Mouse (Mus musculus) left cerebral cortex, postnatal 10 days (tissue): Measurements from ENCODE around the gene 4933421I07Rik. TPM values are rescaled to one million over a fixed set of nuclear protein-coding genes. Genes with fewer than 3 reads are reported as not detected.

Experiments
- DNase-seq, 2 experiments: peaks; one replicate each; pipeline ENCODE4 v3.0.0; 2021 to 2022; ENCODE audit warnings: low spot score in 2 of 2, mixed read lengths in 1 of 2; ENCODE audit errors: extremely low spot score in 1 of 2
- intact Hi-C: fragments of 180-260 bp; cut with DNase I; formaldehyde crosslinking; loops from one replicate; pipeline ENCODE4 v1.15.1; 2025
- total RNA-seq, 2 experiments: library from RNA; stranded (reverse); gene quantifications; 2 replicates each; pipeline ENCODE4 v1.2.3; 2021

4933421I07Rik gene
- total RNA-seq = not detected

DNA sequence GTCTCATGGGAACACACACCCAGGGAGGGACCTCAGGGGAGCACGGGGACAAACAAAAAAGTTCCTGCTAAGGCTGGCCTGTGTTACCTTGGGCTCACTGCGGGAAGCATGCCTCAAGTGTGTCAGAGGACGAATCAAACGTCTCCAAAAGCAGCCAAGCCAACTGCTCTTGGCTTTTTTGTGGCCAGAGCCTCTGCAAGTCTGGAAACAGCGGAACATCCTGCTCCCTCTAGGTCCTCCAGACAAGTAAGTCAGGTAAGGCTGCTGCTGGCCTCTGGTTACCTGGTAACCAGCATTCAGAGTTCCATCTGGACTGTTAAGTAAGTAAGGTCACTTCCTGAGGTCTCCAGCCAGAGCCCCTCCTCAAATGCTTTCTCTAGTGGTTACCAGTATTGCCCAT lies at the start of gene 4933421I07Rik:
Gene 4933421I07Rik (minus strand): TSS at position 271 of the 400 bp plus-strand sequence.
- intact Hi-C loops = no loop called here
- no peak for DNase-seq

DNA sequence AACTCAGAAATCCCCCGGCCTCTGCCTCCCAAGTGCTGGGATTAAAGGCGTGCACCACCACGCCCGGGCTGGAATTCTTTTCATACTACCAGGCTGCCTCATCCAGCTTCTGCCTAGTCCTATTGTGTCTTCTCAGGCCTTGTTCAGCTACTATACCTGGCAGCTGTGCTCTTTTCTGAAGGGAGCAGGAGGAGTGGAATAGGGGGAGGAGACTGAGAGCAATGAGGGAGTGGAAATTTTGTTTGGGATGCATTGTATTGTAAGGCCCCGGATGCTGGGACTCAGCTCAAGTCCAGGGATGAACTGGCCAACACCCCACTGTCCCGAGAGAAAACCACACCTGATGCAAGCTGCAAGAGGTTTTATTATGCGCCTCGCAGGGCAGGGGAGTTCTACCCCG lies 49.4 kb upstream of the 4933421I07Rik start:
- no peak for DNase-seq
- intact Hi-C loops = no loop called here

DNA sequence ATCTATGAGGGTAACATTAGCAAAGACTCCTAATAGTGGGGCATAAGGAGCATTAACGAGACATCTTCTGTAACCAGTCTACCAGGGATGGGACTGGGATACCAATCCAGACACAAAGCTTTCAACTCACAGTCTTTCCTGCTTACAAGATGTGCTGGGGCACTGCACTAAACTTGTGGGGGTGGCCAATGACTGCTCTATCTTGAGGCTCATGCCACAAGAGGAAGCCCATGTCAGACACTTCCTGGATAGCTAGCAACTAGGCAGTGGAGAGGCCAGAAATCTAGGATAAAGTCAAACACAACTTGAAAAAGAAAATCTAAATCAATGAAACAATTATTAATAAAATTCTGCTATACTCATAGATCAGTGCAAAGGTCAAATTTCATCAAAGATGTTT lies 48.3 kb upstream of the 4933421I07Rik start:
- intact Hi-C loops = no loop called here
- DNase-seq = no peak

DNA sequence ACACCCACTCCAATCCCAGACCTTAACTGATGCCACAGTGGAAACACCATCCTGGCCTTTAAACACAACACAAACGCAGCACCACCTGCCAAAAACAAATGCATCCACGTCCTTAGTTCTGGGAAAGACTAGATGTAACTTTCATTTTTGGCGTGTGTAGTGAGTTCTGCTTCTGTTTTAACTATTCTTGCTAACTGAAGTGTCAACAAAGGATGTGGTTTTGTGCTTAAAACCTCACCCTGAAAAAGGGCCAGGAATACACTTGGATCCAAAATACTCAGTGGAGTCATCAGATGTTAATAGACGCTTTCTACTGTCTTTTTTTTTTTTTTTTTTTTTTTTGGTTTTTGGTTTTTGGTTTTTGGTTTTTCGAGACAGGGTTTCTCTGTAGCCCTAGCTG lies 42.9 kb upstream of the 4933421I07Rik start:
- intact Hi-C loops = no loop called here
- DNase-seq = no peak

DNA sequence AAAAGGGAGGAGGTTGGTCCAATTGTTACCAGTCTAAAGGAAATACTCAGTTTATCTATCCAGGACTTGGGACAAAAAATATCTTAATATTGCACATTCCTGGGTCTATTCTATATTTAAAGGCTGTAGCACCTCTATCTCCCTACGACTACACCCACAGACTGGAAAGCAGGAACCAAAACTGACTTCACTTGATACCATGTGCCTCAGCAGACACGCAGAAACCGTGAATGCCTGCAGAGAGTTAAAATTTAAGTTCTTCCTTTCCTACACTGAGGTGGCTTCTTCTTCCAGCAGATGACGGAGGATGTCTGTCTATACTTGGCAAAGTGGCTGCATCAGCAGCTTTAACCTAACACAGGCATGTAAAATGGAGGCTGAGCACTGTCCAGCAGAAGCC lies 42.4 kb upstream of the 4933421I07Rik start:
- no peak for DNase-seq
- intact Hi-C loops = no loop called here

DNA sequence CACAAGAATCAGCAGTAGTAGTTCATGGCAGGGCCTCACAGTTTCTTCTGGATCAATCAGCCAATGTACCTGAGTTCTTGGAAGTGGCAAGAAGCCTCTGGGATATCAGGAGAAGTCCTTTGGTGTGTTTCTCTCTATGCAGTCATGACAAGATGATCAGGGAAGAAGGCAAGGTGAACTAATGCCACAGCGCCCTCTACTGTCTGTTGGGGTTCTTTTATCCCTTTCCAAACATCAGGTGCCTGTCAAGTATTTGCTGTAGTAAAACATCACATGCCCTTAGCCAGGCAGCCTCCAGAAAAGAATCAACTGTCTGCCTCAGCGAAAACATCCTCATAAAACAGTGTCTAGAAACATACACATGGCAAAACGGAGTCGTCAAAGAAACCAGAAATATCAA lies 6.7 kb upstream of the 4933421I07Rik start:
- no peak for DNase-seq
- intact Hi-C loops = no loop called here

DNA sequence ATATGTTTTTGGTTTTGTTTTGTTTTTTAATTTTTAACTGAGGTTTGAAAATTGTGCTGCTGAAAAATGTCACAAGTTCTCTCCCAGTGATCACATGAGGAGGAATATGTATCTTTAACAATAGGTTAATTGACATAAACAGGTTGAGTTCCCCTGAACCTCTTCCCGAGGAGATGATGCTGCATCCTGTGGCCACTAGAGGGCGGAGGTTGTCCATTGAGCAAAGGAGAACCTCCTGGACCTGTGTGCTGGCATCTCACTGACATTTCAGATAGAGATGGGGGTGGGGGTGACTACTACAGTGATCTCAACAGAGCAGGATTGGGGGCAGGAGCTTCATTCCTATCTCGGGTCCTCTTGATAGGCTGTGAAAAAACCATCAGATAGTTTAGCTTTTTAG lies 2.7 kb upstream of the 4933421I07Rik start:
- intact Hi-C loops = no loop called here
- no peak for DNase-seq

DNA sequence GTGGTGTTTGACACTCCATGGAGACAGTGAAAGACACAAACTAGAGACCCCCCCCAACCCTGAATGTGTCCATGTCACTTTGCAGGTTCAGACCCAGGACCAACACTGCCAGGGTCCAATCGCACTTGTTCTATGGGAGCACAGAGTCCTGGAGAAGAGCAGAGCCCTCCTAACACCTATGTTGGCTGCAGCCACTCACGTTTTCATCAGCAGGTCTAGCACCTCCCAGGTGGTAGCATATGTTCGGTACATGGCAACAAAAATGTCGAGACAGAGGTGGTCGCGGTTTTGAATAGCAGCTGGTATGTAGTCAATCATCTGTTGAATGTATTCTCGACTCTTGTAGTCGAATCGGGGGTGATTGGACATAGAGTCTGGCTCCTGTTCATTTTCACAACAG lies 568 bp downstream of the 4933421I07Rik start:
- no peak for DNase-seq
- intact Hi-C loops = no loop called here

Other genes starting within 250 kb of the 4933421I07Rik start
- not detected for gene Vmn2r61, start 188.1 kb downstream of the 4933421I07Rik start, total RNA-seq
- gene Zfp141, start 57.6 kb upstream of the 4933421I07Rik start, total RNA-seq = 10 to 100 TPM; 15.4 to 16.2 TPM
- not detected for gene Gm21028, start 130.5 kb upstream of the 4933421I07Rik start, total RNA-seq
- gene Zfp977, start 144.4 kb upstream of the 4933421I07Rik start, total RNA-seq = 1 to 10 TPM; 2.8 to 3.5 TPM
- gene Zfp976, start 194.5 kb upstream of the 4933421I07Rik start, total RNA-seq = 1 to 10 TPM; 3.5 to 4.0 TPM
- gene Zfp975, start 244.6 kb upstream of the 4933421I07Rik start, total RNA-seq = 1 to 10 TPM; 5.0 to 6.2 TPM